Mouse (Mus musculus): Measurements from ENCODE around the gene Pcolce. TPM values are rescaled to one million over a fixed set of nuclear protein-coding genes. Genes with fewer than 3 reads are reported as not detected.
"Not testable (repeated sequence)": the region's sequence is repeated elsewhere in the genome, so short reads cannot be mapped to it uniquely, and the experiment has no call there.

The Pcolce gene
- polyA plus RNA-seq, 1 experiment from 2014 or later = 95.5 TPM

- no peak for DNase-seq (ENCODE audit: low spot score)
- 87% methylated on average over 11 of the region's 11 CpGs for WGBS
- Histone ChIP-seq H3K4me3 (no peak overlapping the region), H3K4me1 (replicated peaks) (peaks cover 27% of the 10 kb centered on the region), H3K27ac (no peak overlapping the region), H3K36me3 (no peaks in the 10 kb centered on the region), H3K27me3 (ENCODE audit: insufficient read depth, poor library complexity, severe bottlenecking) (no peaks in the 10 kb centered on the region), H3K9me3 (no peaks in the 10 kb centered on the region)
Measured at GRCm38 (mm10) chr5:137623937-137624530, 10.4 kb upstream of the Pcolce start.

GRCm38 (mm10) chr5:137615347-137615746, 1.8 kb upstream of the Pcolce start:
- Histone ChIP-seq H3K4me3 (no peak overlapping the region), H3K9me3 (no peaks in the 10 kb centered on the region), H3K27me3 (ENCODE audit: insufficient read depth, poor library complexity, severe bottlenecking) (0 out of 2 replicates have a peak, but pooled peaks cover 3% of the 10 kb centered on the region), H3K36me3 (no peaks in the 10 kb centered on the region), H3K27ac (no peak overlapping the region), H3K4me1 (replicated peaks) (peaks cover 36% of the 10 kb centered on the region)
- WGBS = 88% methylated on average over 7 of the region's 7 CpGs
- DNase-seq (ENCODE audit: low spot score) = no peak

- not testable (repeated sequence) for H3K27ac ChIP-seq; H3K36me3 ChIP-seq; H3K27me3 ChIP-seq (ENCODE audit: insufficient read depth, poor library complexity, severe bottlenecking); H3K4me3 ChIP-seq; DNase-seq (ENCODE audit: low spot score); H3K9me3 ChIP-seq
- H3K4me1 ChIP-seq (replicated peaks) = peaks cover 41% of the 10 kb centered on the region
- WGBS = 94% methylated on average over 2 of the region's 2 CpGs
Measured at GRCm38 (mm10) chr5:137614921-137615320, 1.3 kb upstream of the Pcolce start.

GRCm38 (mm10) chr5:137613076-137613475, 508 bp downstream of the Pcolce start:
- no peak for DNase-seq (ENCODE audit: low spot score)
- 69% methylated on average over 5 of the region's 5 CpGs for WGBS
- Histone ChIP-seq H3K4me3 (peak overlapping the region; percentile 4; the same call in 1 of the 2 replicates), H3K36me3 (no peaks in the 10 kb centered on the region), H3K4me1 (replicated peaks) (peaks cover 58% of the 10 kb centered on the region), H3K27me3 (ENCODE audit: insufficient read depth, poor library complexity, severe bottlenecking) (peaks cover 23% of the 10 kb centered on the region), H3K27ac (peak overlapping the region; percentile 86), H3K9me3 (no peaks in the 10 kb centered on the region)

- H3K4me1 ChIP-seq (replicated peaks) = peaks cover 63% of the 10 kb centered on the region
- WGBS = 17% methylated on average over 6 of the region's 6 CpGs
- peak; percentile 79 for DNase-seq (ENCODE audit: low spot score)
- no peaks in the 10 kb centered on the region for H3K9me3 ChIP-seq
- peaks cover 5% of the 10 kb centered on the region for H3K36me3 ChIP-seq
- peaks cover 39% of the 10 kb centered on the region for H3K27me3 ChIP-seq (ENCODE audit: insufficient read depth, poor library complexity, severe bottlenecking)
- H3K27ac ChIP-seq = peak overlapping the region; percentile 86
- H3K4me3 ChIP-seq = peak overlapping the region; percentile 30
Measured at GRCm38 (mm10) chr5:137611245-137611602, 2.4 kb downstream of the Pcolce start.

- peaks cover 39% of the 10 kb centered on the region for H3K27me3 ChIP-seq (ENCODE audit: insufficient read depth, poor library complexity, severe bottlenecking)
- H3K4me1 ChIP-seq (replicated peaks) = peaks cover 63% of the 10 kb centered on the region
- H3K27ac ChIP-seq = peak overlapping the region; percentile 86
- H3K36me3 ChIP-seq = peaks cover 10% of the 10 kb centered on the region
- H3K9me3 ChIP-seq = no peaks in the 10 kb centered on the region
- DNase-seq (ENCODE audit: low spot score) = peak; percentile 83
- peak overlapping the region; percentile 30 for H3K4me3 ChIP-seq
- WGBS = 13% methylated on average over 12 of the region's 12 CpGs
Measured at GRCm38 (mm10) chr5:137610548-137611244, 2.9 kb downstream of the Pcolce start.

- Histone ChIP-seq H3K27me3 (ENCODE audit: insufficient read depth, poor library complexity, severe bottlenecking) (peaks cover 39% of the 10 kb centered on the region), H3K4me1 (replicated peaks) (peaks cover 63% of the 10 kb centered on the region), H3K36me3 (peaks cover 16% of the 10 kb centered on the region), H3K4me3 (peak overlapping the region; percentile 30), H3K9me3 (no peaks in the 10 kb centered on the region), H3K27ac (peak overlapping the region; percentile 86)
- WGBS = 58% methylated on average over 4 of the region's 4 CpGs
- no peak for DNase-seq (ENCODE audit: low spot score)
Measured at GRCm38 (mm10) chr5:137610056-137610455, 3.5 kb downstream of the Pcolce start.

GRCm38 (mm10) chr5:137609292-137609691, 4.3 kb downstream of the Pcolce start:
- peaks cover 39% of the 10 kb centered on the region for H3K27me3 ChIP-seq (ENCODE audit: insufficient read depth, poor library complexity, severe bottlenecking)
- no peaks in the 10 kb centered on the region for H3K9me3 ChIP-seq
- WGBS = 63% methylated on average over 3 of the region's 3 CpGs
- peaks cover 63% of the 10 kb centered on the region for H3K4me1 ChIP-seq (replicated peaks)
- DNase-seq (ENCODE audit: low spot score) = no peak
- 0 out of 2 replicates have a peak overlapping the region, but pooled peaks have one; percentile 16 for H3K4me3 ChIP-seq
- peaks cover 18% of the 10 kb centered on the region for H3K36me3 ChIP-seq
- H3K27ac ChIP-seq = no peak overlapping the region

- Histone ChIP-seq H3K27ac (peak overlapping the region; percentile 69), H3K4me1 (replicated peaks) (peaks cover 61% of the 10 kb centered on the region)
Measured at GRCm38 (mm10) chr5:137608654-137609190, 4.9 kb downstream of the Pcolce start.

GRCm38 (mm10) chr5:137607860-137608653, 5.5 kb downstream of the Pcolce start:
- DNase-seq (ENCODE audit: low spot score) = no peak
- WGBS = 13% methylated on average over 26 of the region's 26 CpGs
- H3K9me3 ChIP-seq = no peaks in the 10 kb centered on the region

More at GRCm38 (mm10) chr5:137608654-137609190, 4.9 kb downstream of the Pcolce start:
- no peak for DNase-seq (ENCODE audit: low spot score)
- 16% methylated on average over 23 of the region's 23 CpGs for WGBS
- H3K36me3 ChIP-seq = peaks cover 18% of the 10 kb centered on the region
- H3K9me3 ChIP-seq = no peaks in the 10 kb centered on the region
- peak overlapping the region; percentile 43 for H3K4me3 ChIP-seq
- peaks cover 39% of the 10 kb centered on the region for H3K27me3 ChIP-seq (ENCODE audit: insufficient read depth, poor library complexity, severe bottlenecking)

GRCm38 (mm10) chr5:137601365-137601729, 12.2 kb downstream of the Pcolce start:
- Histone ChIP-seq H3K36me3 (peaks cover 29% of the 10 kb centered on the region), H3K4me3 (peak overlapping the region; percentile 81), H3K4me1 (replicated peaks) (peaks cover 50% of the 10 kb centered on the region), H3K27me3 (ENCODE audit: insufficient read depth, poor library complexity, severe bottlenecking) (no peaks in the 10 kb centered on the region), H3K27ac (peak overlapping the region; percentile 96), H3K9me3 (no peaks in the 10 kb centered on the region)
- 1% methylated on average over 22 of the region's 22 CpGs for WGBS
- peak; percentile 51 for DNase-seq (ENCODE audit: low spot score)

More at GRCm38 (mm10) chr5:137607860-137608653, 5.5 kb downstream of the Pcolce start:
- Histone ChIP-seq H3K27me3 (ENCODE audit: insufficient read depth, poor library complexity, severe bottlenecking) (peaks cover 39% of the 10 kb centered on the region), H3K4me3 (peak overlapping the region; percentile 43), H3K36me3 (peaks cover 18% of the 10 kb centered on the region), H3K4me1 (replicated peaks) (peaks cover 57% of the 10 kb centered on the region), H3K27ac (peak overlapping the region; percentile 69)

- WGBS = under 1% methylated on average over 41 of the region's 41 CpGs
- DNase-seq (ENCODE audit: low spot score) = peak; percentile 96
- peaks cover 23% of the 10 kb centered on the region for H3K36me3 ChIP-seq
- peak within 1 kb of the TSS; percentile 81 for H3K4me3 ChIP-seq
- peaks cover 50% of the 10 kb centered on the region for H3K4me1 ChIP-seq (replicated peaks)
- H3K27me3 ChIP-seq (ENCODE audit: insufficient read depth, poor library complexity, severe bottlenecking) = no peaks in the 10 kb centered on the region
- H3K27ac ChIP-seq = peak within 1 kb of the TSS; percentile 96
- H3K9me3 ChIP-seq = no peaks in the 10 kb centered on the region
Measured at GRCm38 (mm10) chr5:137600619-137601364, 12.8 kb downstream of the Pcolce start, which contains the start of gene Mospd3. Mospd3 (minus strand) TSS chr5:137601058.

Measured in hindbrain, embryonic 10.5 days (tissue).